Mouse (Mus musculus): ENCODE data around the gene Aipl1. TPM values are rescaled to one million over a fixed set of nuclear protein-coding genes. Genes with fewer than 3 reads are reported as not detected.

Gene Aipl1
- polyA plus RNA-seq, 1 experiment from 2014 or later: 0.08 TPM

GRCm38 (mm10) chr11:72037996-72038395 lies 687 bp upstream of the Aipl1 start:
- WGBS: 2% methylated on average over 4 of the region's 4 CpGs
- Histone ChIP-seq H3K36me3 (replicated peaks; ENCODE audit: control insufficient read depth, insufficient read depth, low read depth, low read length) (no peaks in the 10 kb centered on the region), H3K27me3 (ENCODE audit: control insufficient read depth, insufficient read depth, low read length) (no peaks in the 10 kb centered on the region), H3K4me2 (ENCODE audit: low read depth, low read length) (no peak overlapping the region), H3K4me1 (ENCODE audit: control insufficient read depth, insufficient read depth, low read length) (peaks cover 2% of the 10 kb centered on the region), H3K9ac (replicated peaks; ENCODE audit: low read length) (no peak overlapping the region), H3K27ac (replicated peaks; ENCODE audit: low read depth, low read length) (no peak overlapping the region), H3K9me3 (replicated peaks; ENCODE audit: control insufficient read depth, low read length) (no peaks in the 10 kb centered on the region), H3K4me3 (ENCODE audit: low read depth, low read length) (no peak overlapping the region)
- peak; percentile 91 for DNase-seq (ENCODE audit: low spot score)
- no peak for ATAC-seq (replicated peaks; ENCODE audit: insufficient number of reproducible peaks, low FRiP score, low TSS enrichment, low read depth)

- Histone ChIP-seq H3K4me3 (ENCODE audit: low read depth, low read length) (no peak overlapping the region), H3K4me2 (ENCODE audit: low read depth, low read length) (no peak overlapping the region), H3K4me1 (ENCODE audit: control insufficient read depth, insufficient read depth, low read length) (no peaks in the 10 kb centered on the region), H3K9me3 (replicated peaks; ENCODE audit: control insufficient read depth, low read length) (no peaks in the 10 kb centered on the region), H3K9ac (replicated peaks; ENCODE audit: low read length) (no peak overlapping the region), H3K36me3 (replicated peaks; ENCODE audit: control insufficient read depth, insufficient read depth, low read depth, low read length) (no peaks in the 10 kb centered on the region), H3K27me3 (ENCODE audit: control insufficient read depth, insufficient read depth, low read length) (no peaks in the 10 kb centered on the region), H3K27ac (replicated peaks; ENCODE audit: low read depth, low read length) (no peak overlapping the region)
- no peak for ATAC-seq (replicated peaks; ENCODE audit: insufficient number of reproducible peaks, low FRiP score, low TSS enrichment, low read depth)
- 86% methylated on average over 3 of the region's 3 CpGs for WGBS
- no peak for DNase-seq (ENCODE audit: low spot score)
Observed at GRCm38 (mm10) chr11:72032589-72032988, 4.7 kb downstream of the Aipl1 start.

GRCm38 (mm10) chr11:72032091-72032490 lies 5.2 kb downstream of the Aipl1 start:
- Histone ChIP-seq H3K4me1 (ENCODE audit: control insufficient read depth, insufficient read depth, low read length) (no peaks in the 10 kb centered on the region), H3K36me3 (replicated peaks; ENCODE audit: control insufficient read depth, insufficient read depth, low read depth, low read length) (no peaks in the 10 kb centered on the region), H3K9me3 (replicated peaks; ENCODE audit: control insufficient read depth, low read length) (no peaks in the 10 kb centered on the region), H3K9ac (replicated peaks; ENCODE audit: low read length) (no peak overlapping the region), H3K4me3 (ENCODE audit: low read depth, low read length) (no peak overlapping the region), H3K27ac (replicated peaks; ENCODE audit: low read depth, low read length) (no peak overlapping the region), H3K27me3 (ENCODE audit: control insufficient read depth, insufficient read depth, low read length) (no peaks in the 10 kb centered on the region), H3K4me2 (ENCODE audit: low read depth, low read length) (no peak overlapping the region)
- DNase-seq (ENCODE audit: low spot score) (no peak), ATAC-seq (replicated peaks; ENCODE audit: insufficient number of reproducible peaks, low FRiP score, low TSS enrichment, low read depth) (no peak)
- 76% methylated on average over 4 of the region's 4 CpGs for WGBS

- no peaks in the 10 kb centered on the region for H3K9me3 ChIP-seq (replicated peaks; ENCODE audit: control insufficient read depth, low read length)
- no peak overlapping the region for H3K4me2 ChIP-seq (ENCODE audit: low read depth, low read length)
- no peaks in the 10 kb centered on the region for H3K4me1 ChIP-seq (ENCODE audit: control insufficient read depth, insufficient read depth, low read length)
- no peak overlapping the region for H3K4me3 ChIP-seq (ENCODE audit: low read depth, low read length)
- WGBS: 87% methylated on average over 7 of the region's 7 CpGs
- H3K27ac ChIP-seq (replicated peaks; ENCODE audit: low read depth, low read length): no peak overlapping the region
- no peaks in the 10 kb centered on the region for H3K36me3 ChIP-seq (replicated peaks; ENCODE audit: control insufficient read depth, insufficient read depth, low read depth, low read length)
- no peak for ATAC-seq (replicated peaks; ENCODE audit: insufficient number of reproducible peaks, low FRiP score, low TSS enrichment, low read depth)
- H3K27me3 ChIP-seq (ENCODE audit: control insufficient read depth, insufficient read depth, low read length): no peaks in the 10 kb centered on the region
- DNase-seq (ENCODE audit: low spot score): no peak
- H3K9ac ChIP-seq (replicated peaks; ENCODE audit: low read length): no peak overlapping the region
Observed at GRCm38 (mm10) chr11:72031353-72031752, 6.0 kb downstream of the Aipl1 start.

- WGBS: 20% methylated on average over 23 of the region's 23 CpGs
- no peaks in the 10 kb centered on the region for H3K27me3 ChIP-seq (ENCODE audit: control insufficient read depth, insufficient read depth, low read length)
- H3K9ac ChIP-seq (replicated peaks; ENCODE audit: low read length): no peak overlapping the region
- H3K36me3 ChIP-seq (replicated peaks; ENCODE audit: control insufficient read depth, insufficient read depth, low read depth, low read length): no peaks in the 10 kb centered on the region
- no peaks in the 10 kb centered on the region for H3K9me3 ChIP-seq (replicated peaks; ENCODE audit: control insufficient read depth, low read length)
- no peak overlapping the region for H3K4me3 ChIP-seq (ENCODE audit: low read depth, low read length)
- H3K4me1 ChIP-seq (ENCODE audit: control insufficient read depth, insufficient read depth, low read length): no peaks in the 10 kb centered on the region
- DNase-seq (ENCODE audit: low spot score) (peak; percentile 73), ATAC-seq (replicated peaks; ENCODE audit: insufficient number of reproducible peaks, low FRiP score, low TSS enrichment, low read depth) (peak; percentile 27; the same call in 1 of the 2 replicates)
- H3K4me2 ChIP-seq (ENCODE audit: low read depth, low read length): no peak overlapping the region
- H3K27ac ChIP-seq (replicated peaks; ENCODE audit: low read depth, low read length): no peak overlapping the region
Observed at GRCm38 (mm10) chr11:72029143-72029542, 8.2 kb downstream of the Aipl1 start.

GRCm38 (mm10) chr11:72027836-72028235 lies 9.5 kb downstream of the Aipl1 start:
- no peak for ATAC-seq (replicated peaks; ENCODE audit: insufficient number of reproducible peaks, low FRiP score, low TSS enrichment, low read depth)
- Histone ChIP-seq H3K9me3 (replicated peaks; ENCODE audit: control insufficient read depth, low read length) (no peaks in the 10 kb centered on the region), H3K4me3 (ENCODE audit: low read depth, low read length) (no peak overlapping the region), H3K27ac (replicated peaks; ENCODE audit: low read depth, low read length) (no peak overlapping the region), H3K4me2 (ENCODE audit: low read depth, low read length) (no peak overlapping the region), H3K4me1 (ENCODE audit: control insufficient read depth, insufficient read depth, low read length) (no peaks in the 10 kb centered on the region), H3K9ac (replicated peaks; ENCODE audit: low read length) (no peak overlapping the region), H3K36me3 (replicated peaks; ENCODE audit: control insufficient read depth, insufficient read depth, low read depth, low read length) (no peaks in the 10 kb centered on the region), H3K27me3 (ENCODE audit: control insufficient read depth, insufficient read depth, low read length) (no peaks in the 10 kb centered on the region)
- DNase-seq (ENCODE audit: low spot score): no peak
- 59% methylated on average over 9 of the region's 9 CpGs for WGBS

- Histone ChIP-seq H3K27ac (replicated peaks; ENCODE audit: low read depth, low read length) (no peak overlapping the region), H3K4me2 (ENCODE audit: low read depth, low read length) (no peak overlapping the region), H3K4me3 (ENCODE audit: low read depth, low read length) (no peak overlapping the region), H3K9me3 (replicated peaks; ENCODE audit: control insufficient read depth, low read length) (no peaks in the 10 kb centered on the region), H3K36me3 (replicated peaks; ENCODE audit: control insufficient read depth, insufficient read depth, low read depth, low read length) (no peaks in the 10 kb centered on the region), H3K4me1 (ENCODE audit: control insufficient read depth, insufficient read depth, low read length) (no peaks in the 10 kb centered on the region), H3K27me3 (ENCODE audit: control insufficient read depth, insufficient read depth, low read length) (no peaks in the 10 kb centered on the region), H3K9ac (replicated peaks; ENCODE audit: low read length) (no peak overlapping the region)
- ATAC-seq (replicated peaks; ENCODE audit: insufficient number of reproducible peaks, low FRiP score, low TSS enrichment, low read depth) (no peak), DNase-seq (ENCODE audit: low spot score) (no peak)
- WGBS: 89% methylated on average over 9 of the region's 9 CpGs
Observed at GRCm38 (mm10) chr11:72026516-72026915, 10.8 kb downstream of the Aipl1 start.

GRCm38 (mm10) chr11:72025843-72026242 lies 11.5 kb downstream of the Aipl1 start:
- 36% methylated on average over 5 of the region's 5 CpGs for WGBS
- DNase-seq (ENCODE audit: low spot score): peak; percentile 61
- no peak overlapping the region for H3K4me2 ChIP-seq (ENCODE audit: low read depth, low read length)

More at GRCm38 (mm10) chr11:72025843-72026242, 11.5 kb downstream of the Aipl1 start:
- Histone ChIP-seq H3K9ac (replicated peaks; ENCODE audit: low read length) (no peak overlapping the region), H3K4me1 (ENCODE audit: control insufficient read depth, insufficient read depth, low read length) (no peaks in the 10 kb centered on the region), H3K27ac (replicated peaks; ENCODE audit: low read depth, low read length) (no peak overlapping the region), H3K4me3 (ENCODE audit: low read depth, low read length) (no peak overlapping the region), H3K27me3 (ENCODE audit: control insufficient read depth, insufficient read depth, low read length) (no peaks in the 10 kb centered on the region), H3K36me3 (replicated peaks; ENCODE audit: control insufficient read depth, insufficient read depth, low read depth, low read length) (no peaks in the 10 kb centered on the region), H3K9me3 (replicated peaks; ENCODE audit: control insufficient read depth, low read length) (no peaks in the 10 kb centered on the region)
- ATAC-seq (replicated peaks; ENCODE audit: insufficient number of reproducible peaks, low FRiP score, low TSS enrichment, low read depth): no peak

Data from embryonic facial prominence, embryonic 11.5 days (tissue).